Mouse (Mus musculus): Measurements from ENCODE around the gene Msrb3. TPM values are rescaled to one million over a fixed set of nuclear protein-coding genes. Genes with fewer than 3 reads are reported as not detected.

Gene Msrb3
- total and polyA plus RNA-seq, 3 experiments: 0.15 TPM; not detected in 1

DNA sequence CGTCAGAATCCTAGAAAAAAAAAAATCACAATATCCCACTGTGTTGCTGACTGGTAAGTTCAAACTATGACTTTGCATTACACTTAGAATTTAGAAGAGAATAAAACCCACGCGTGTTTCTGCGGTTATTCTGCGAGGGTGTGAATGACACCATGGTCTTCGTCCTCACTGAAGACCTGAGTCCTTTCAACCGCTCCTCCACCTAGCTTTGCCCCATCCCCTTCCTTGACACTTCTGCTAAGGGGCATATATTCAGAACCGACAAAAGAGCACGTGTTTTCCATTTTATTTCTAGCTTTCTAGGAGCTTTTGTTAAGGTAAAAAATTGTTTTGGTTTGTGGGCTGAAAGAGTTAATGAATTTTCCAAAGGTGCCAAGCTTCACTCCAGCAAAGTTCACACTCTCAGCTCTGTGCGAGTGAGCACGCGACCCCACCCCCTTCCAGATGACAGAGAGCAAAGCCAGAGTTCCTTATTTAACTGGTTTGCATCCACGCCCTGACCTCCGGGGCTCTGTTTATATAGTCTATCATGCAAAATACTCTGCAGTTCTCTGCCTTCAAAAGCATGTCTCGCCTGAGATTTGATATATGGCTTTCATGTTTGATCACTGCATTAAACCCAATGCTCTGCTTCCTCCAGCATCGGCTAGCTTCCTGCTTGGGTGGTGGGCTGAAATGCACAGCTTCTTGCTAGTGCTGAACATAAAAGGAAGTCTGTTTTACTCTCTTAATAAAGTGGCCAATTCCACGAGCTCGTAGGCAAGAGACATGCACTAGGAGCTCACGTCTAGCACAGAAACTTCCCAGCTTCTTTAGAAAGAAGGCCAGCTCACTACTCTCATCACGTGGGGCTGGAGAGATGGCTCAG, 77.2 kb downstream of the Msrb3 start:
- H3K79me2 ChIP-seq (ENCODE audit: control insufficient read depth, insufficient read depth, low read length, poor library complexity): no peaks in the 10 kb centered on the region
- H3K4me3 ChIP-seq (ENCODE audit: control insufficient read depth in 1 of 2, insufficient read depth in 1 of 2, low read depth in 2 of 2, low read length in 2 of 2): peak overlapping the region; percentile 34 to 50; a peak in 3 of 4 replicates
- H3K4me1 ChIP-seq (ENCODE audit: control insufficient read depth in 1 of 2, insufficient read depth in 2 of 2, low read length in 2 of 2): peaks cover 4 to 11% of the 10 kb centered on the region in 2 experiments
- H3K9me3 ChIP-seq (replicated peaks; ENCODE audit: insufficient read depth, low read length): no peaks in the 10 kb centered on the region
- TF ChIP-seq MEF2A (IDR thresholded peaks at IDR 0.05; ENCODE audit: extremely low read depth, insufficient replicate concordance, low read depth, low read length, poor library complexity, severe bottlenecking): no peak
- peak; percentile 92 for TF ChIP-seq TBP (IDR thresholded peaks at IDR 0.05; ENCODE audit: low read depth, low read length)
- TF ChIP-seq RAD21 (IDR thresholded peaks at IDR 0.05; ENCODE audit: low read depth, low read length): no peak
- peak; percentile 66 for TF ChIP-seq USF1 (IDR thresholded peaks at IDR 0.05; ENCODE audit: low read depth, low read length)
- no peaks in the 10 kb centered on the region for H3K27me3 ChIP-seq (ENCODE audit: control insufficient read depth in 1 of 2, insufficient read depth in 2 of 2, low read length in 2 of 2)
- H3K9ac ChIP-seq (ENCODE audit: control insufficient read depth, low read depth, low read length, poor library complexity, severe bottlenecking): no peak overlapping the region; the same call in 1 of the 2 replicates
- no peak overlapping the region for H3K27ac ChIP-seq (ENCODE audit: control insufficient read depth, low read depth, low read length)
- peak; percentile 49 for DNase-seq (ENCODE audit: low read depth, low spot score)
- H3K36me3 ChIP-seq (ENCODE audit: control insufficient read depth in 1 of 2, insufficient read depth in 2 of 2, low read length in 2 of 2): peaks cover 0 to 7% of the 10 kb centered on the region in 2 experiments; a peak in 2 of 4 replicates

DNA sequence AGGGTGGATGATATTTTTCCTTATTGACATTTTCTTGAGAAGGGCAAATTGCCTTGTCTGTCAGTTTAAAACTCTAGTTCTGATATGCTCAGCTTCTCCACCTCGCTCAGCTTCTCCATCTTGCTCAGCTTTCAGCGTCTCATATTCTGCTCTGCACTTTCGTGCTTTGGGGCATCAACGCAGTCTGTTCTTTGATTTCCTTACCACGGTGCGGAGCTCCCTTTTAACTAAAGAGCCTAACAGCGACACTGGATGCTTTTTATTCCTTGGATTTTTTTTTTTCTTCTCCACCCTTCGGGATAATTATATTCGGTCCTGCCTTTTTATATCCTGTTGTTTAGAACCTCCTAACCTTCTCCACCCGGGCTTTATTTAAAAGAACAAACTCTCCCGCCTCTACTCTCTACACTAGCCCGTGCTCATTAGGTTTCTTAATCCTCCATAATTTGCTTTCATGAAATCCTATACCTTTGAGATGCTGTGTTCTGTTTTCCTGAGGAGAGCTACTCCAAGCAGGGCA, 78.1 kb downstream of the Msrb3 start:
- no peak overlapping the region for H3K4me3 ChIP-seq (ENCODE audit: control insufficient read depth in 1 of 2, insufficient read depth in 1 of 2, low read depth in 2 of 2, low read length in 2 of 2)
- no peaks in the 10 kb centered on the region for H3K79me2 ChIP-seq (ENCODE audit: control insufficient read depth, insufficient read depth, low read length, poor library complexity)
- TF ChIP-seq SIN3A (IDR thresholded peaks at IDR 0.05; ENCODE audit: low read length) (no peak), CTCF (IDR thresholded peaks at IDR 0.05 in 2 of 3, conservative IDR thresholded peaks at IDR 0.05 in 1 of 3; ENCODE audit: control insufficient read depth in 1 of 3, insufficient read depth in 1 of 3, low read depth in 2 of 3, low read length in 3 of 3, poor library complexity in 1 of 3, severe bottlenecking in 1 of 3) (no peak), GABPA (IDR thresholded peaks at IDR 0.05; ENCODE audit: low read depth, low read length) (no peak), CHD1 (IDR thresholded peaks at IDR 0.05; ENCODE audit: low read depth, low read length) (no peak), ETS1 (IDR thresholded peaks at IDR 0.05; ENCODE audit: low read depth, low read length) (no peak), USF2 (IDR thresholded peaks at IDR 0.05; ENCODE audit: borderline replicate concordance in 1 of 2, insufficient read depth in 1 of 2, low read depth in 1 of 2, low read length in 2 of 2) (no peak), ZMIZ1 (IDR thresholded peaks at IDR 0.05; ENCODE audit: low read depth, low read length) (no peak), MAX (IDR thresholded peaks at IDR 0.05; ENCODE audit: low read length) (no peak), MXI1 (IDR thresholded peaks at IDR 0.05; ENCODE audit: low read depth, low read length) (no peak), CHD2 (IDR thresholded peaks at IDR 0.05; ENCODE audit: low read length) (no peak)
- peaks cover 0 to 6% of the 10 kb centered on the region in 2 experiments; a peak in 3 of 4 replicates for H3K4me1 ChIP-seq (ENCODE audit: control insufficient read depth in 1 of 2, insufficient read depth in 2 of 2, low read length in 2 of 2)
- H3K9ac ChIP-seq (ENCODE audit: control insufficient read depth, low read depth, low read length, poor library complexity, severe bottlenecking): no peak overlapping the region
- H3K36me3 ChIP-seq (ENCODE audit: control insufficient read depth in 1 of 2, insufficient read depth in 2 of 2, low read length in 2 of 2): peaks cover 0 to 3% of the 10 kb centered on the region in 2 experiments; a peak in 2 of 4 replicates
- H3K27ac ChIP-seq (ENCODE audit: control insufficient read depth, low read depth, low read length): no peak overlapping the region
- no peaks in the 10 kb centered on the region for H3K9me3 ChIP-seq (replicated peaks; ENCODE audit: insufficient read depth, low read length)
- H3K27me3 ChIP-seq (ENCODE audit: control insufficient read depth in 1 of 2, insufficient read depth in 2 of 2, low read length in 2 of 2): no peaks in the 10 kb centered on the region
- DNase-seq (ENCODE audit: low read depth, low spot score): no peak

Measured in MEL (cell line).